Mouse (Mus musculus) lung, postnatal 0 days (tissue): ENCODE results near the gene Mrps18b.

Experiments used
- CTCF ChIP-seq: IDR thresholded peaks from 2 replicates; pipeline ENCODE4 v1.5.1; 2016; ENCODE audit warnings: antibody characterized with exemption, mild to moderate bottlenecking
- EP300 ChIP-seq: IDR thresholded peaks from 2 replicates; pipeline ENCODE4 v1.6.1; 2016; ENCODE audit warnings: antibody characterized with exemption, mild to moderate bottlenecking, control low read depth

GRCm38 (mm10) chr17:35919060-35919715, 3.0 kb upstream of the Mrps18b start:
- no peak for TF ChIP-seq CTCF
- TF ChIP-seq EP300, result peak; percentile 29; the same call in 1 of the 2 replicates
